Mouse (Mus musculus): ENCODE measurements around the gene Pld6.
"Not testable (repeated sequence)": the region's sequence is repeated elsewhere in the genome, so short reads cannot be mapped to it uniquely, and the experiment has no call there.

The Pld6 gene

GRCm38 (mm10) chr11:59746614-59747013 is 40.8 kb downstream of the Pld6 start:
- CTCF ChIA-PET: no interaction called here

- CTCF ChIA-PET: no interaction called here
These were observed 41.6 kb downstream of the Pld6 start for GRCm38 (mm10) chr11:59745851-59746250.

DNA sequence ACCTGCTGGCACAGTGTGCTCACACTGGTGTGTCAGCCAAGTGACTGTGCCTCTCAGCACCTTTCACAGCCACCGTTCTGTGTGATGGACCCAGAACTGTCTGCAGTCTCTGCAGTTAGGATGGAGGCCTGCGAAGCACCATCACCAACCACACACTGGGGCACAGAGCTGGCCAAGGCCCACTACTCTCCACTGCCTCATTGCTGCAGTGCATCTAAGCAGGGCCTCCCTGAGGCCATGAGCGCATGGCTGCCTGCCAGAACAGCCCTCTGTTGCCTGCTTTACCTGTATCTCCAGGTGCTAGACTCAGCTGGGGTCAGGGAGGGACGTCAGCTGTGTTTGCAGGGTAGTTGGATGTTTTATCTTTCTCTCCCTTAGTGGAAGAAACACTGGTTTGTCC is 43.1 kb downstream of the Pld6 start:
- CTCF ChIA-PET: no interaction called here

GRCm38 (mm10) chr11:59743712-59744111 is 43.7 kb downstream of the Pld6 start:
- CTCF ChIA-PET: interaction anchor here (0.6 kb wide), 1 partner anchor 437 kb away, joined by 3 read pairs; no protein-coding TSS in a partner anchor

DNA sequence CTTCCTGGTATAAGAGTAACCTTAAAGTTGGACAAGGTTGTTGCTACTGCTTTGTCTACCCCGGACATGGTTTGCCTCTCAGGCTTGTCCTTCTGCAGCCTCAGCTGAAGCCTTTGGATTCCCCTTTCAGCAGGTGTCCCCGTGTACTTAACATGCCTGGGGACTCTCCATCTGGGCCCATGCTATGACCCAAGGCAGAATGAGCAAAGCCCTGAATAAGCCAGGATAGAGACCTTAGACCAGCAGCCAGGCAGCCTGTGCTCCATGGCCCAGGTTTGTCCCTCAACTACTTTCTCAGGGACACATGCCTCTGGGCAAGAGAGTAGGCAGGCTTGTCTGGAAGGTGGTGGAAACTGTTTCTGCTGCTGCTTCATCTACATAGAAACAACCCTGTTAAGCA is 44.1 kb downstream of the Pld6 start:
- CTCF ChIA-PET: interaction anchor here (0.6 kb wide), 1 partner anchor 438 kb away, joined by 3 read pairs; no protein-coding TSS in a partner anchor

GRCm38 (mm10) chr11:59741915-59742314 is 45.5 kb downstream of the Pld6 start:
- CTCF ChIA-PET: no interaction called here

GRCm38 (mm10) chr11:59739996-59740395 is 47.4 kb downstream of the Pld6 start:
- CTCF ChIA-PET: no interaction called here

DNA sequence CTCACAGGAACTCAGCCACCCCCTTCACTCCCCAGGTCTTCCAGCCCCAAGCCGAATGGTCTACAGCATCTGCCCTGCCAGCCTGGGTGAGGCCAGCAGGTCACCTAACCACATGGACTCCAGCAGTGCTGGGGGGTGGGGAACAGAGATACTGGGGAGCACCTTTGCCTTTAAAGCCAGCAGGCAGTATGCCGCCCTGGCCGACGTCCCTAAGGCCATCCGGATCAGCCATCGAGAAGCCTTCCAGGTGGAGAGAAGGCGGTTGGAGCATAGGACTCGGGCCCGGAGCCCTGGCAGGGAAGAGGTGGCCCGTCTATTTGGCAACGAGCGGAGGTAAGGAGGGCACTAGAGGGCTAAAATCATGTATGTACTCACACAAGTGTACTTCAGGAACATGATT is 50.2 kb downstream of the Pld6 start:
- CTCF ChIA-PET: no interaction called here

DNA sequence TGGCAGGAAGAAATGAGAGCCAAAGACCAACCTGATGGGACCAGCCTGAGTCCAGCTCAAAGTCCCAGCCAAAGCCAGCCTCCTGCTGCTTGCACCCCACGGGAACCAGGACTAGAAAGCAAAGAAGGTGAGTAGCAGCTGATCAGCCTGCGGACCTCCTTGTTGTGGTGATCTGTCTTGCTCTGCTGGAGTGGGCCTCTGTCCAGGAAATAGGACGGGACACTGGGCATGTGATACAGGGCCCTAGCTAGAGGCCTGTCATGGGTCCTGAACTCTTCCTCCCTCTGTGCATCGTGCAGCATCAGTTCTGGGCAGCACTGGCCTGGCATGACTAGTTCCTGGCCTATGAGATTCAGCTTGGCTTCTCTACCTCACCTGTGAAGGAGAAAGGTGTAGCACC is 51.5 kb downstream of the Pld6 start:
- CTCF ChIA-PET: not testable (repeated sequence)

- CTCF ChIA-PET: no interaction called here
These were observed 53.1 kb downstream of the Pld6 start for GRCm38 (mm10) chr11:59734335-59734734.

All from spleen, embryonic (tissue).